Mouse (Mus musculus): ENCODE data around the gene Polr3c. TPM values are rescaled to one million over a fixed set of nuclear protein-coding genes. Genes with fewer than 3 reads are reported as not detected.

Gene Polr3c
- polyA plus RNA-seq (2012; rRNA removed) (40.5 and 41.0 TPM in 2 replicates), polyA plus RNA-seq (2014; fragmentation: Nextera tagmentation; extraction: Ambion mirVana) (23.3 and 26.3 TPM in 2 replicates)

DNA sequence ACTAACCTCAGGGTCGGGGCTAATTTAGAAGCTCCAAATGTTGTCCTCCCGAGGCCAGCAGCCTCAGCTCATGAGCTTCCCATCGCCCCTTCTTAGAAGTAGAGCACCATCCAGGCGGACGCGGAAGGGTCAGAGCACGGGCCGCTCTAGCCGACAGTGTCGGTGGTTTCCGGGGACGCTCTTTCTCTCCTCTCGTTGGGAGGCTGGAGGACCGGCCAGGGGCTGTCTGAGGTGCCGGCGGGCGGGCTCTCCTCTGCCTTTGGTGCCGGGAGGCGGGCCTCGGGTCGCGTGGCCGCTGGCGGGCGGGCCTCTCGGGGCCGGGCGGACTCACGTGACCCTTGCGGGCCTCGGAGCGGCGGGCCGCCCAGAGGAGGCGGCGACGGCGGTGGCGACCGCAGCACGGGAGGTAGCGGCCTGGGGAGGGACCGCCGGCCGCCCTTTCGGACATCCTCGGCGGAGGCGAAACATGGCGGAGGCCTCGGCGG lies at the start of gene Polr3c, which contains the start of gene Rnf115:
Polr3c (minus strand) TSS at position 286 of the 485 bp plus-strand sequence.
Rnf115 (plus strand) TSS at position 322 of the 485 bp plus-strand sequence.
- peaks cover 20% of the 10 kb centered on the region for H3K36me3 ChIP-seq (ENCODE audit: control insufficient read depth, insufficient read depth, low read length)
- H3K9ac ChIP-seq (ENCODE audit: low read depth, low read length, severe bottlenecking), result peak within 1 kb of the TSS; percentile 77
- peak within 1 kb of the TSS; percentile 63 for H3K4me2 ChIP-seq (replicated peaks; ENCODE audit: low read depth, low read length, severe bottlenecking)
- ATAC-seq (ENCODE audit: low FRiP score, low read depth) (peak; percentile 95), DNase-seq (ENCODE audit: low spot score) (peak; percentile 93)
- H3K27ac ChIP-seq (replicated peaks; ENCODE audit: low read depth, low read length), result peak within 1 kb of the TSS; percentile 65
- 0% methylated on average over 45 of the region's 52 CpGs for WGBS
- TF ChIP-seq POLR2A (IDR thresholded peaks at IDR 0.05; ENCODE audit: borderline replicate concordance, extremely low read depth, insufficient read depth, insufficient read length), result peak; percentile 25; the same call in 1 of the 2 replicates
- H3K9me3 ChIP-seq (ENCODE audit: control insufficient read depth, low read length), result no peaks in the 10 kb centered on the region
- no peaks in the 10 kb centered on the region for H3K27me3 ChIP-seq (ENCODE audit: control insufficient read depth, insufficient read depth, low read length)
- peak within 1 kb of the TSS; percentile 74 for H3K4me3 ChIP-seq (replicated peaks; ENCODE audit: low read length)
- peaks cover 11% of the 10 kb centered on the region for H3K4me1 ChIP-seq (ENCODE audit: control insufficient read depth, insufficient read depth, low read length)

GRCm38 (mm10) chr3:96777120-96777519 lies 49.7 kb upstream of the Polr3c start:
- no peak for TF ChIP-seq POLR2A (IDR thresholded peaks at IDR 0.05; ENCODE audit: borderline replicate concordance, extremely low read depth, insufficient read depth, insufficient read length)
- peaks cover 17% of the 10 kb centered on the region for H3K36me3 ChIP-seq (ENCODE audit: control insufficient read depth, insufficient read depth, low read length)
- H3K27me3 ChIP-seq (ENCODE audit: control insufficient read depth, insufficient read depth, low read length), result no peaks in the 10 kb centered on the region
- 80% methylated on average over 3 of the region's 3 CpGs for WGBS
- no peaks in the 10 kb centered on the region for H3K4me1 ChIP-seq (ENCODE audit: control insufficient read depth, insufficient read depth, low read length)
- H3K9ac ChIP-seq (ENCODE audit: low read depth, low read length, severe bottlenecking), result no peak overlapping the region
- no peak overlapping the region for H3K27ac ChIP-seq (replicated peaks; ENCODE audit: low read depth, low read length)
- ATAC-seq (ENCODE audit: low FRiP score, low read depth) (no peak), DNase-seq (ENCODE audit: low spot score) (no peak)
- no peak overlapping the region for H3K4me3 ChIP-seq (replicated peaks; ENCODE audit: low read length)
- no peak overlapping the region for H3K4me2 ChIP-seq (replicated peaks; ENCODE audit: low read depth, low read length, severe bottlenecking)
- H3K9me3 ChIP-seq (ENCODE audit: control insufficient read depth, low read length), result no peaks in the 10 kb centered on the region

DNA sequence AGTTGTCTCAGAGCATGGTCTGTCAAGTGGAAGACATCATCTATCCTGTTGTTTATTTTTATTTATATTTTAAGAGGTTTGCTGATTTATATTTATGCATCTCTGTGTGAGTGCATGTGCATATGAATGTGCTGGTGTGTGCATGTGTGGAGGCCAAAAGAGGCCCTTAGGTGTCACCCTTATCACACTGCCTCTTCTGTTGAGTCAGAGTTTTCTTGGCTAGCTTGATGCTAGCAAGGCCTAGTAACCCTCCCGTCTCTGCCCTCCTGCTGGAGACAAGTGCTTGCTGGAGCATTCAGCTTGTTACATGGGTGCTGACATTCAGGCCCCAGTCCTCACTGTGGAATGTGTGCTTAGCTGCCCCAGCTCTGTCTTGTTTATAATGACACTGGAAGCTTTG lies 45.5 kb upstream of the Polr3c start:
- WGBS, result 50% methylated on average over 1 of the region's 1 CpGs
- no peak for TF ChIP-seq POLR2A (IDR thresholded peaks at IDR 0.05; ENCODE audit: borderline replicate concordance, extremely low read depth, insufficient read depth, insufficient read length)
- no peaks in the 10 kb centered on the region for H3K27me3 ChIP-seq (ENCODE audit: control insufficient read depth, insufficient read depth, low read length)

GRCm38 (mm10) chr3:96769971-96770370 lies 42.5 kb upstream of the Polr3c start:
- Histone ChIP-seq H3K27me3 (ENCODE audit: control insufficient read depth, insufficient read depth, low read length) (no peaks in the 10 kb centered on the region), H3K9ac (ENCODE audit: low read depth, low read length, severe bottlenecking) (no peak overlapping the region), H3K9me3 (ENCODE audit: control insufficient read depth, low read length) (no peaks in the 10 kb centered on the region), H3K36me3 (ENCODE audit: control insufficient read depth, insufficient read depth, low read length) (peaks cover 6% of the 10 kb centered on the region), H3K4me1 (ENCODE audit: control insufficient read depth, insufficient read depth, low read length) (no peaks in the 10 kb centered on the region), H3K27ac (replicated peaks; ENCODE audit: low read depth, low read length) (no peak overlapping the region), H3K4me3 (replicated peaks; ENCODE audit: low read length) (no peak overlapping the region), H3K4me2 (replicated peaks; ENCODE audit: low read depth, low read length, severe bottlenecking) (no peak overlapping the region)
- ATAC-seq (ENCODE audit: low FRiP score, low read depth) (no peak), DNase-seq (ENCODE audit: low spot score) (no peak)
- no peak for TF ChIP-seq POLR2A (IDR thresholded peaks at IDR 0.05; ENCODE audit: borderline replicate concordance, extremely low read depth, insufficient read depth, insufficient read length)
- whole genome bisulfite sequencing, result 87% methylated on average over 5 of the region's 5 CpGs

More for the DNA sequence above, 45.5 kb upstream of the Polr3c start:
- peaks cover 17% of the 10 kb centered on the region for H3K36me3 ChIP-seq (ENCODE audit: control insufficient read depth, insufficient read depth, low read length)
- H3K4me1 ChIP-seq (ENCODE audit: control insufficient read depth, insufficient read depth, low read length), result no peaks in the 10 kb centered on the region
- no peak overlapping the region for H3K4me2 ChIP-seq (replicated peaks; ENCODE audit: low read depth, low read length, severe bottlenecking)
- H3K9ac ChIP-seq (ENCODE audit: low read depth, low read length, severe bottlenecking), result no peak overlapping the region
- no peak for ATAC-seq (ENCODE audit: low FRiP score, low read depth)
- no peaks in the 10 kb centered on the region for H3K9me3 ChIP-seq (ENCODE audit: control insufficient read depth, low read length)
- no peak for DNase-seq (ENCODE audit: low spot score)
- H3K27ac ChIP-seq (replicated peaks; ENCODE audit: low read depth, low read length), result no peak overlapping the region
- H3K4me3 ChIP-seq (replicated peaks; ENCODE audit: low read length), result no peak overlapping the region

DNA sequence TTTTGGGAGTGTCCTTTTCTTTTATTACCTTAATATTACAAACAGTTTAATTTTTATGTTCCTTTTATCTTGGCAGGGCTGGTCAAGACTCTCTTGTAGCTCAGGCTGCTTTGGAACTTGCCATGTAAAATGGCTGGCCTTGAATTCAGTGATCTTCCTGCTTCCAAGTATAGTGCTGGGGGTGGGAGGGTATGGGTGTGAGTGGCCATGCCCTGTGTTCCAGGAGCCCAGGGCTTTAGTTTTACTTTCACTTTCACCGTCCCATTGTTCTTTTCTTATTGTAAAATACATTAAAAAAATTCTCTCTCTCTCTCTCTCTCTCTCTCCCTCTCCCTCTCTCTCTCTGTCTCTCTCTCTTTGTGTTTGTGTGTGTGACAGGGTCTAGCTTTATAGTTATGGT lies 37.1 kb upstream of the Polr3c start:
- DNase-seq (ENCODE audit: low spot score), result no peak
- Histone ChIP-seq H3K9me3 (ENCODE audit: control insufficient read depth, low read length) (no peaks in the 10 kb centered on the region), H3K9ac (ENCODE audit: low read depth, low read length, severe bottlenecking) (no peak overlapping the region), H3K27me3 (ENCODE audit: control insufficient read depth, insufficient read depth, low read length) (no peaks in the 10 kb centered on the region), H3K4me1 (ENCODE audit: control insufficient read depth, insufficient read depth, low read length) (no peaks in the 10 kb centered on the region), H3K27ac (replicated peaks; ENCODE audit: low read depth, low read length) (no peak overlapping the region), H3K4me3 (replicated peaks; ENCODE audit: low read length) (no peak overlapping the region), H3K36me3 (ENCODE audit: control insufficient read depth, insufficient read depth, low read length) (peaks cover 9% of the 10 kb centered on the region), H3K4me2 (replicated peaks; ENCODE audit: low read depth, low read length, severe bottlenecking) (no peak overlapping the region)
- no peak for TF ChIP-seq POLR2A (IDR thresholded peaks at IDR 0.05; ENCODE audit: borderline replicate concordance, extremely low read depth, insufficient read depth, insufficient read length)
- no peak for ATAC-seq (ENCODE audit: low FRiP score, low read depth)
- 88% methylated on average over 1 of the region's 1 CpGs for WGBS
